Mouse (Mus musculus) forebrain, postnatal 0 days (tissue): Measurements from ENCODE around the gene Adk. TPM values are rescaled to one million over a fixed set of nuclear protein-coding genes. Genes with fewer than 3 reads are reported as not detected.
A peak's percentile ranks its signal among the peaks of the same experiment; 100 is the strongest.

ENCODE experiments used
- ATAC-seq: fragments of 200-750 bp; cut with Nextera tagmentation; 2 replicates; pipeline ENCODE4 v1.8.0; 2017; ENCODE audit warnings: mild to moderate bottlenecking, moderate library complexity
- DNase-seq: peaks from one replicate; pipeline ENCODE4 v3.0.0-alpha.2; 2015
- H3K27ac ChIP-seq: fragments of 300-500 bp; sonication (generic); 2 replicates; pipeline ENCODE4 v1.5.1; 2014; ENCODE audit warnings: low read depth, mild to moderate bottlenecking, antibody characterized with exemption, low read length, moderate library complexity, mixed read lengths
- H3K27me3 ChIP-seq: fragments of 300-500 bp; sonication (generic); 2 replicates; pipeline ENCODE4 v1.6.1; 2014; ENCODE audit warnings: mild to moderate bottlenecking, low read length, mixed read lengths; ENCODE audit not compliant: insufficient read depth
- H3K36me3 ChIP-seq: fragments of 300-500 bp; sonication (generic); 2 replicates; pipeline ENCODE4 v1.6.1; 2014; ENCODE audit warnings: mild to moderate bottlenecking, moderate library complexity; ENCODE audit not compliant: insufficient read depth
- H3K4me1 ChIP-seq: fragments of 300-500 bp; sonication (generic); 2 replicates; pipeline ENCODE4 v1.6.1; 2014; ENCODE audit warnings: antibody characterized with exemption; ENCODE audit not compliant: insufficient read depth
- H3K4me2 ChIP-seq: fragments of 300-500 bp; sonication (generic); 2 replicates; pipeline ENCODE4 v1.6.1; 2014; ENCODE audit warnings: low read depth, mild to moderate bottlenecking, moderate library complexity
- H3K4me3 ChIP-seq: fragments of 300-500 bp; sonication (generic); 2 replicates; pipeline ENCODE4 v1.5.1; 2014; ENCODE audit warnings: low read depth, low read length, mixed read lengths
- H3K9ac ChIP-seq: fragments of 300-500 bp; sonication (generic); 2 replicates; pipeline ENCODE4 v1.6.1; 2014; ENCODE audit warnings: mild to moderate bottlenecking
- H3K9me3 ChIP-seq: fragments of 300-500 bp; sonication (generic); 2 replicates; pipeline ENCODE4 v1.6.1; 2016; ENCODE audit warnings: low read length
- CTCF ChIP-seq: sonication (generic); IDR thresholded peaks from 2 replicates; pipeline ENCODE4 v1.5.1; 2016; ENCODE audit warnings: antibody characterized with exemption, control low read depth, low read depth
- WGBS: fragments of 180-500 bp; shearing (Covaris S2); extraction: QIAGEN DNeasy Blood & Tissue Kit; methylation state at CpG from one replicate; pipeline ENCODE4 v1.1.7; 2014; 5-methylcytosine and 5-hydroxymethylcytosine counted together
- polyA plus RNA-seq: library from polyadenylated mRNA; unstranded; fragments of >200 nt; fragmentation: Nextera tagmentation; extraction: Ambion mirVana; gene quantifications from 2 replicates; pipeline ENCODE4 v1.2.1, GENCODE M21; 2015
- total RNA-seq: library from RNA; depleted of rRNA; stranded (reverse); fragments of >200 nt; gene quantifications from 2 replicates; pipeline ENCODE4 v1.2.3, GENCODE M21; 2014

Gene Adk
- total and polyA plus RNA-seq, 2 experiments from 2014 or later: 55.5 to 66.7 TPM

DNA sequence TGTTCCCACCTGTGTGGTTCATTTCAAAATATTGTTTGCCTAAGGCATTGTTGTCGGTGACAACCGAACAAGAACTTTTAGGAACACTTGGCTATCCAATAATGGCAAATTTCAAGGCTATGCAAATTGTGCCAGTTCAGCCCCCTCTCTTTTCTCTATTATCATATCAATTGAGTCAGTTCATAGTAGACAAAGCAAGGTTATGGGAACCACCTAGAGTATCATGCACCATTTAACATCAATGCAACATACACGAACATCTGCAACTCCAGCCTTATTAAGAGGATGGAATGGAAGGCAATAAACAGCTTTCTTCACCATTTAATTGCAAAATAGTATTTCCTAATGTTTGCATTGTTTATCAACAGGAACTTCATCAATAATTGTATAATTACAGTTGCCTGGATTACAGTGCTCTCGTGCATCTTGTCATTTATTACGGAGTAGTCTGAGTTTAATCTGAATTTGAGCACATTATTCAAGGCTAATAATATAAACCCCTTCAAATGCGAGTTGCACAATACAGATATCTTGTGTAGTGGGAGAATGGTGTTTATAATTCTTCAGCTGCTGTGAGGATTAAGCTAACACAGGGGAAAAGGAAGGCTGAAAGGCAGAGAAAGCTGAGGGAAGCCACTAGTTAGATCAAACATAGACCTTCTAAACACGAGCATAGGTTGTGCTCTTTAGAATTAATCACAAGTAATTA, 358.5 kb downstream of the Adk start:
- H3K4me2 ChIP-seq: no peak overlapping the region
- DNase-seq (peak; percentile 13), ATAC-seq (no peak; the same call in 1 of the 2 replicates)
- no peak overlapping the region for H3K4me3 ChIP-seq
- no peaks in the 10 kb centered on the region for H3K4me1 ChIP-seq
- H3K9ac ChIP-seq: no peak overlapping the region
- 20% methylated on average over 7 of the region's 7 CpGs for WGBS
- no peaks in the 10 kb centered on the region for H3K27me3 ChIP-seq
- H3K36me3 ChIP-seq: no peaks in the 10 kb centered on the region
- TF ChIP-seq CTCF: no peak
- 0 out of 2 replicates have a peak overlapping the region, but pooled peaks have one; percentile 35 for H3K27ac ChIP-seq
- no peaks in the 10 kb centered on the region for H3K9me3 ChIP-seq

GRCm38 (mm10) chr14:21411524-21411923, 359.1 kb downstream of the Adk start:
- no peaks in the 10 kb centered on the region for H3K4me1 ChIP-seq
- no peak overlapping the region for H3K9ac ChIP-seq
- TF ChIP-seq CTCF: no peak
- 30% methylated on average over 6 of the region's 6 CpGs for WGBS
- ATAC-seq (no peak), DNase-seq (no peak)
- no peak overlapping the region for H3K4me3 ChIP-seq
- H3K27me3 ChIP-seq: no peaks in the 10 kb centered on the region
- H3K36me3 ChIP-seq: no peaks in the 10 kb centered on the region
- H3K4me2 ChIP-seq: no peak overlapping the region
- H3K27ac ChIP-seq: 0 out of 2 replicates have a peak overlapping the region, but pooled peaks have one; percentile 35
- H3K9me3 ChIP-seq: no peaks in the 10 kb centered on the region

- H3K9me3 ChIP-seq: no peaks in the 10 kb centered on the region
- H3K36me3 ChIP-seq: no peaks in the 10 kb centered on the region
- H3K4me1 ChIP-seq: no peaks in the 10 kb centered on the region
- no peaks in the 10 kb centered on the region for H3K27me3 ChIP-seq
- 83% methylated on average over 7 of the region's 7 CpGs for WGBS
- no peak for DNase-seq
- no peak overlapping the region for H3K9ac ChIP-seq
- ATAC-seq: no peak
- H3K27ac ChIP-seq: no peak overlapping the region
- H3K4me2 ChIP-seq: no peak overlapping the region
- no peak overlapping the region for H3K4me3 ChIP-seq
- no peak for TF ChIP-seq CTCF
These were observed 366.0 kb downstream of the Adk start for GRCm38 (mm10) chr14:21418332-21418731.

DNA sequence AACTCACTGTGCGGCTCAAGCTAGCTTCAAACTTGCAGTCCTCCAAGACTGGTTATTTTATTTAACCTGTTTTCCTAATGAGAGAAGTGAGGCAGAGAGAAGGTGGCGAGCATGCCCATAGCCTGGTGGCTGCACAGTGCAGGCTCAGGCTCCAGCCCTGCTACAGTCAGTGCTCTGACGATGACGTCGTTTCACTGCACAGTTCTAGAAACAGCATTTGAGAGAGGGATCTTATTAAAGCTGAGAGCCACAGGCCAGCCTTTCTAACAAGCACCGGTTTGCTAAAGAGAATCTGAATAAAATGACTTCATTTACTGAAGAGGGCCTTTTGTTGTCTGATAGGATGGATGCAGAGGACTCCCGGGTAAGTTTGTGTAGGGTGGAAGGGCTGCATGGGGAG, 375.0 kb downstream of the Adk start:
- Histone ChIP-seq H3K9me3 (no peaks in the 10 kb centered on the region), H3K27me3 (no peaks in the 10 kb centered on the region), H3K36me3 (no peaks in the 10 kb centered on the region), H3K27ac (peak overlapping the region; percentile 64), H3K4me1 (0 out of 2 replicates have a peak, but pooled peaks cover 3% of the 10 kb centered on the region), H3K9ac (no peak overlapping the region), H3K4me3 (no peak overlapping the region), H3K4me2 (no peak overlapping the region)
- 27% methylated on average over 7 of the region's 7 CpGs for WGBS
- peak; percentile 84 for ATAC-seq
- peak; percentile 11 for DNase-seq
- no peak for TF ChIP-seq CTCF

- Histone ChIP-seq H3K9ac (no peak overlapping the region), H3K4me3 (no peak overlapping the region), H3K27ac (no peak overlapping the region), H3K4me1 (no peaks in the 10 kb centered on the region), H3K4me2 (no peak overlapping the region), H3K36me3 (no peaks in the 10 kb centered on the region), H3K9me3 (no peaks in the 10 kb centered on the region), H3K27me3 (no peaks in the 10 kb centered on the region)
- ATAC-seq (no peak), DNase-seq (no peak)
- 86% methylated on average over 4 of the region's 4 CpGs for WGBS
- no peak for TF ChIP-seq CTCF
These were observed 381.0 kb downstream of the Adk start for GRCm38 (mm10) chr14:21433415-21433814.

- H3K27me3 ChIP-seq: no peaks in the 10 kb centered on the region
- no peak overlapping the region for H3K9ac ChIP-seq
- DNase-seq (no peak), ATAC-seq (no peak)
- H3K9me3 ChIP-seq: no peaks in the 10 kb centered on the region
- TF ChIP-seq CTCF: no peak
- 86% methylated on average over 5 of the region's 5 CpGs for WGBS
- H3K4me1 ChIP-seq: no peaks in the 10 kb centered on the region
- H3K4me3 ChIP-seq: no peak overlapping the region
- no peaks in the 10 kb centered on the region for H3K36me3 ChIP-seq
- H3K27ac ChIP-seq: no peak overlapping the region
- no peak overlapping the region for H3K4me2 ChIP-seq
These were observed 381.6 kb downstream of the Adk start for GRCm38 (mm10) chr14:21433995-21434394.

DNA sequence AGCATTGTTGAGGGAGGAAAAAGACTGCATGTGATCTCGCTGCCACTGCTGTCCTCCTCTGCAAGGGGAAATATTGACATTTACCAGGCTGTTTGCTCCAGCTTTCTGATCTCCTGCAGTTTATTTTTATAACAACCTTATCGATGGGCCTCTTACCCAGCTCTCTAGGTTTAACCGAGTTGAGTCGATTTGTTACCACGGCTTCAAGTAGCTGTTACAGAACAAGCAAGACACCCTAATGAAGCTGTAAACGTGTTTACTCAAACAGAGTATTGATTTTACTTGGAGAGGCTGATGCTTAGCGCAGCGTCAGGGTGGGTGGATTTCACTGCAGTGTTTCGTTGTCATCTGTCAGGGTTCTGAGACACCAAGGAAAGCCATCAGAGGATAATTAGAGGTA, 382.3 kb downstream of the Adk start:
- 38% methylated on average over 9 of the region's 9 CpGs for whole genome bisulfite sequencing
- no peak for ATAC-seq
- no peak for TF ChIP-seq CTCF

More for the DNA sequence above, 382.3 kb downstream of the Adk start:
- no peak overlapping the region for H3K27ac ChIP-seq
- H3K4me3 ChIP-seq: no peak overlapping the region
- H3K4me1 ChIP-seq: no peaks in the 10 kb centered on the region
- no peaks in the 10 kb centered on the region for H3K36me3 ChIP-seq
- no peak overlapping the region for H3K9ac ChIP-seq
- H3K9me3 ChIP-seq: no peaks in the 10 kb centered on the region
- no peak overlapping the region for H3K4me2 ChIP-seq
- no peaks in the 10 kb centered on the region for H3K27me3 ChIP-seq
- no peak for DNase-seq
